Mouse (Mus musculus): ENCODE measurements at regions not wholly inside any gene's neighbourhood (a gene's known extent, or its start where the extent isn't known, plus 50 kb on each side); places are given as distances from the start of the nearest gene placed in this dataset.

DNA sequence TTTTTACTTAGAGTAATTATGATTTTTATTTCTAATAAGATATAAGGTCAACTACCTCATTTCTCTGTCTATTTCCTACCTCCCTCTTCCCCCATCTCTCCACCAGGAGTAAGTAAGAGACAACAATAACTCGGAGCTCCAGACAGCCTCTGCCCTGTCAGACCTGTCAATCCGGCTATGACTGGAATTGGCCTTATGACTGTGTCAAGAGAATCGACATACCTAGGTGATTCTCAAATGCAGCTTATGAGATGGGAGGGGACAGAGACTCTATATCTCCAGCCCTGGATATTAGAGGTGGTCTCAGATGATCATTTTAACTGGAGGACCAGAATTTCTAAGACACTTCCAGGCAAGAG, 216.3 kb upstream of the Ankrd55 start:
- no peak for ATAC-seq (ENCODE audit: insufficient number of reproducible peaks, insufficient read depth, low FRiP score, low TSS enrichment, low read depth)
- H3K27ac ChIP-seq = no peak overlapping the region
- H3K36me3 ChIP-seq = no peaks in the 10 kb centered on the region
- H3K9ac ChIP-seq = no peak overlapping the region
- no peak overlapping the region for H3K4me2 ChIP-seq
- no peaks in the 10 kb centered on the region for H3K27me3 ChIP-seq
- 79% methylated on average over 3 of the region's 3 CpGs for WGBS
- H3K4me1 ChIP-seq = 0 out of 2 replicates have a peak, but pooled peaks cover 5% of the 10 kb centered on the region
- no peaks in the 10 kb centered on the region for H3K9me3 ChIP-seq
- no peak overlapping the region for H3K4me3 ChIP-seq

- H3K4me2 ChIP-seq = no peak overlapping the region
- H3K4me3 ChIP-seq = no peak overlapping the region
- 75% methylated on average over 6 of the region's 6 CpGs for WGBS
- H3K4me1 ChIP-seq = no peaks in the 10 kb centered on the region
- H3K36me3 ChIP-seq = no peaks in the 10 kb centered on the region
- H3K27me3 ChIP-seq = no peaks in the 10 kb centered on the region
- no peak overlapping the region for H3K27ac ChIP-seq
- no peak for ATAC-seq (ENCODE audit: insufficient number of reproducible peaks, insufficient read depth, low FRiP score, low TSS enrichment, low read depth)
- no peak overlapping the region for H3K9ac ChIP-seq
- H3K9me3 ChIP-seq = no peaks in the 10 kb centered on the region
Measured at GRCm38 (mm10) chr13:112073519-112074406, 214.5 kb upstream of the Ankrd55 start.

GRCm38 (mm10) chr13:112075847-112076479, 212.3 kb upstream of the Ankrd55 start:
- ATAC-seq (ENCODE audit: insufficient number of reproducible peaks, insufficient read depth, low FRiP score, low TSS enrichment, low read depth) = no peak
- Histone ChIP-seq H3K36me3 (no peaks in the 10 kb centered on the region), H3K4me1 (no peaks in the 10 kb centered on the region), H3K27me3 (no peaks in the 10 kb centered on the region), H3K9ac (no peak overlapping the region), H3K4me3 (no peak overlapping the region), H3K4me2 (no peak overlapping the region), H3K27ac (no peak overlapping the region), H3K9me3 (no peaks in the 10 kb centered on the region)
- WGBS = 46% methylated on average over 5 of the region's 5 CpGs

DNA sequence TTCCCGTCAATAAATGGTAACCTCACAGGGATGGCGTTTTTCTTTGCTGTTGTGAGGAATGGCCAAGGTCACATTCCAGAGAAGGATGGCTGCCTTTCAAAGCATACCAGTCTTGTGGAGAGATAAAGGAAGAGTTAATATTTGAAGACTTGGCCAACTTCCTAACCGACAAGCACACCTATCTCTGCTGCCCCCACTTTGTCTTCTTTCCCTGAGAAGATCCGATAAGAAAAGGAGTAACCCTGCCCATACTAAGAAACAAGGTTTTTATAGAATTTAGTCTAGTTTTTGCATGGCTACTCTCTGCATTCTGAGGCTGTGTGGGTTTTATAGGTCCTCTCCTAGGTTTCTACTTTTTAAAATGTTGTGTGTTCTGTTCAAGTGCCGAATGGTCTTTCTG, 210.2 kb upstream of the Ankrd55 start:
- 0 out of 2 replicates have a peak, but pooled peaks cover 3% of the 10 kb centered on the region for H3K9me3 ChIP-seq
- no peaks in the 10 kb centered on the region for H3K36me3 ChIP-seq
- no peak overlapping the region for H3K9ac ChIP-seq
- no peak overlapping the region for H3K27ac ChIP-seq
- no peaks in the 10 kb centered on the region for H3K27me3 ChIP-seq
- no peak for ATAC-seq (ENCODE audit: insufficient number of reproducible peaks, insufficient read depth, low FRiP score, low TSS enrichment, low read depth)
- H3K4me3 ChIP-seq = no peak overlapping the region
- H3K4me2 ChIP-seq = no peak overlapping the region
- no peaks in the 10 kb centered on the region for H3K4me1 ChIP-seq
- 86% methylated on average over 5 of the region's 5 CpGs for WGBS

- Histone ChIP-seq H3K4me2 (no peak overlapping the region), H3K36me3 (no peaks in the 10 kb centered on the region), H3K4me1 (peaks cover 12% of the 10 kb centered on the region; the same call in 1 of the 2 replicates), H3K27ac (no peak overlapping the region), H3K9me3 (0 out of 2 replicates have a peak, but pooled peaks cover 3% of the 10 kb centered on the region), H3K9ac (no peak overlapping the region), H3K27me3 (no peaks in the 10 kb centered on the region), H3K4me3 (no peak overlapping the region)
- WGBS = 89% methylated on average over 3 of the region's 3 CpGs
- ATAC-seq (ENCODE audit: insufficient number of reproducible peaks, insufficient read depth, low FRiP score, low TSS enrichment, low read depth) = no peak
Measured at GRCm38 (mm10) chr13:112081935-112082334, 206.3 kb upstream of the Ankrd55 start.

DNA sequence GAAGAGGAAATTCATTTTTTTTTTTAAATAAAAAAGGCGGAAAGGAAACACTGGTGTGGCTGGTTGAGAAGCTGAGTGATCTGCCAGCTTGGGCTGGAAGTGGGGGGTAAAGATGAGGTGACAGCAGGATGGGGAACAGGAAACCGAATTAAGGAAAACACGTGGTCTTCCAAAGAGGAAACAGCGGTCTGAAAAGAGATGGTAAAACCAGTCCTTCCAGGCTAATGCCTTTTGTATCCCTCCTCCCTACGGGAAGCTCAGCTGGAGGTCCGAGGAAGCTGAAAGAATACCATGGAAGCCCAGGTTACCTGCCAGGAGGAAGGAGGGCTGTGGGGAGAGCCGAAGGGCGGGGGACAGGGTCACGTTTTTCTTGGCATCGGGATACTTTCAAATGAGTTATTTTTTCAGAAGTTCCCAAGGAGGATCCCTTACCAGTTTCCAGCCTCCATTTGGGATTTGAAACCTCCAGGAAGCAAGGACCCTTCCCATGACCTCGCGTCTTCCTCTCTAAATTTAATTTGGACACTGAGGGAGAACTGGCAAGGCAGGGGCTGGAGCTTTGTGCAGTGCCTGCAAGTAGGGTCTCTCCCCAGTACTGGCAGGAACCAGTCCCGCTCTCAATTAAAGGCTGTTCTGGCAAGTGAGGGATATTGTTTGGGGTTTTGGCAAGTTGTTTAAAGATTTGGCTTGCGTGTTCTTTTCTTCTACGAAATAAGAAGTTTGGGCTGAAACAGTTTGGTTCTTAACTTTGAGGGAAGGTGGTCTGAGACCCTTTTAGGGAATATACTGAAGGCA, 203.6 kb upstream of the Ankrd55 start:
- Histone ChIP-seq H3K9me3 (0 out of 2 replicates have a peak, but pooled peaks cover 3% of the 10 kb centered on the region), H3K27me3 (no peaks in the 10 kb centered on the region), H3K4me1 (peaks cover 21% of the 10 kb centered on the region), H3K27ac (peak overlapping the region; percentile 29; the same call in 1 of the 2 replicates), H3K4me2 (peak overlapping the region; percentile 43), H3K36me3 (no peaks in the 10 kb centered on the region), H3K4me3 (no peak overlapping the region), H3K9ac (no peak overlapping the region)
- 33% methylated on average over 15 of the region's 15 CpGs for WGBS
- ATAC-seq (ENCODE audit: insufficient number of reproducible peaks, insufficient read depth, low FRiP score, low TSS enrichment, low read depth) = no peak

- Histone ChIP-seq H3K4me2 (no peak overlapping the region), H3K36me3 (no peaks in the 10 kb centered on the region), H3K4me3 (no peak overlapping the region), H3K9ac (no peak overlapping the region), H3K9me3 (no peaks in the 10 kb centered on the region), H3K27me3 (no peaks in the 10 kb centered on the region), H3K4me1 (peaks cover 21% of the 10 kb centered on the region), H3K27ac (peak overlapping the region; percentile 45; the same call in 1 of the 2 replicates)
- no peak for ATAC-seq (ENCODE audit: insufficient number of reproducible peaks, insufficient read depth, low FRiP score, low TSS enrichment, low read depth)
- 16% methylated on average over 5 of the region's 5 CpGs for WGBS
Measured at GRCm38 (mm10) chr13:112088312-112088771, 199.9 kb upstream of the Ankrd55 start.

- Histone ChIP-seq H3K4me3 (no peak overlapping the region), H3K9ac (no peak overlapping the region), H3K4me2 (no peak overlapping the region), H3K27ac (no peak overlapping the region), H3K4me1 (peaks cover 9% of the 10 kb centered on the region), H3K9me3 (no peaks in the 10 kb centered on the region), H3K36me3 (no peaks in the 10 kb centered on the region), H3K27me3 (no peaks in the 10 kb centered on the region)
- WGBS = 68% methylated on average over 8 of the region's 8 CpGs
- no peak for ATAC-seq (ENCODE audit: insufficient number of reproducible peaks, insufficient read depth, low FRiP score, low TSS enrichment, low read depth)
Measured at GRCm38 (mm10) chr13:112090737-112091136, 197.5 kb upstream of the Ankrd55 start.

GRCm38 (mm10) chr13:112095595-112096139, 192.6 kb upstream of the Ankrd55 start:
- H3K36me3 ChIP-seq = no peaks in the 10 kb centered on the region
- no peak overlapping the region for H3K9ac ChIP-seq
- no peak overlapping the region for H3K4me2 ChIP-seq
- no peaks in the 10 kb centered on the region for H3K27me3 ChIP-seq
- WGBS = 72% methylated on average over 10 of the region's 10 CpGs
- H3K4me1 ChIP-seq = peaks cover 11% of the 10 kb centered on the region; the same call in 1 of the 2 replicates
- no peak overlapping the region for H3K4me3 ChIP-seq
- ATAC-seq (ENCODE audit: insufficient number of reproducible peaks, insufficient read depth, low FRiP score, low TSS enrichment, low read depth) = no peak
- no peak overlapping the region for H3K27ac ChIP-seq
- H3K9me3 ChIP-seq = no peaks in the 10 kb centered on the region

- Histone ChIP-seq H3K36me3 (no peaks in the 10 kb centered on the region), H3K27ac (peak overlapping the region; percentile 81; the same call in 1 of the 2 replicates), H3K9ac (peak overlapping the region; percentile 70), H3K27me3 (no peaks in the 10 kb centered on the region), H3K4me3 (peak overlapping the region; percentile 52), H3K4me2 (peak overlapping the region; percentile 84), H3K4me1 (peaks cover 22% of the 10 kb centered on the region), H3K9me3 (no peaks in the 10 kb centered on the region)
- no peak for ATAC-seq (ENCODE audit: insufficient number of reproducible peaks, insufficient read depth, low FRiP score, low TSS enrichment, low read depth)
- 35% methylated on average over 7 of the region's 7 CpGs for WGBS
Measured at GRCm38 (mm10) chr13:112099953-112100591, 188.2 kb upstream of the Ankrd55 start.
